Mouse (Mus musculus): ENCODE measurements at regions not wholly inside any gene's neighbourhood (a gene's known extent, or its start where the extent isn't known, plus 50 kb on each side); places are given as distances from the start of the nearest gene placed in this dataset.
"Not testable (repeated sequence)": the region's sequence is repeated elsewhere in the genome, so short reads cannot be mapped to it uniquely, and the experiment has no call there.

- Histone ChIP-seq H3K27ac (no peak overlapping the region), H3K4me3 (no peak overlapping the region), H3K9me3 (replicated peaks) (no peaks in the 10 kb centered on the region), H3K27me3 (no peaks in the 10 kb centered on the region), H3K9ac (no peak overlapping the region), H3K36me3 (ENCODE audit: poor library complexity, severe bottlenecking) (no peaks in the 10 kb centered on the region), H3K4me2 (no peak overlapping the region), H3K4me1 (no peaks in the 10 kb centered on the region)
- WGBS = 86% methylated on average over 5 of the region's 5 CpGs
- ATAC-seq = no peak
These were observed 523.8 kb downstream of the Tpm3-rs7 start for GRCm38 (mm10) chr14:113838237-113838636.

GRCm38 (mm10) chr14:113847836-113848235, 533.4 kb downstream of the Tpm3-rs7 start:
- not testable (repeated sequence) for H3K4me3 ChIP-seq; H3K36me3 ChIP-seq (ENCODE audit: poor library complexity, severe bottlenecking); H3K4me2 ChIP-seq; H3K9me3 ChIP-seq (replicated peaks); H3K9ac ChIP-seq; H3K4me1 ChIP-seq; H3K27ac ChIP-seq; H3K27me3 ChIP-seq; ATAC-seq
- 95% methylated on average over 1 of the region's 1 CpGs for WGBS

- Histone ChIP-seq H3K4me1 (no peaks in the 10 kb centered on the region), H3K9ac (no peak overlapping the region), H3K36me3 (ENCODE audit: poor library complexity, severe bottlenecking) (no peaks in the 10 kb centered on the region), H3K4me2 (no peak overlapping the region), H3K4me3 (no peak overlapping the region), H3K27ac (no peak overlapping the region), H3K9me3 (replicated peaks) (no peaks in the 10 kb centered on the region), H3K27me3 (no peaks in the 10 kb centered on the region)
- ATAC-seq = no peak
- WGBS = 95% methylated on average over 4 of the region's 4 CpGs
These were observed 538.6 kb downstream of the Tpm3-rs7 start for GRCm38 (mm10) chr14:113852988-113853387.

- Histone ChIP-seq H3K9ac (no peak overlapping the region), H3K4me1 (no peaks in the 10 kb centered on the region), H3K4me2 (no peak overlapping the region), H3K27me3 (no peaks in the 10 kb centered on the region), H3K4me3 (no peak overlapping the region), H3K27ac (no peak overlapping the region), H3K36me3 (ENCODE audit: poor library complexity, severe bottlenecking) (no peaks in the 10 kb centered on the region), H3K9me3 (replicated peaks) (no peaks in the 10 kb centered on the region)
- 57% methylated on average over 5 of the region's 5 CpGs for WGBS
- peak; percentile 53; the same call in 1 of the 2 replicates for ATAC-seq
These were observed 553.0 kb downstream of the Tpm3-rs7 start for GRCm38 (mm10) chr14:113867123-113868019.

GRCm38 (mm10) chr14:113883581-113883980, 569.2 kb downstream of the Tpm3-rs7 start:
- Histone ChIP-seq H3K4me1 (no peaks in the 10 kb centered on the region), H3K4me2 (no peak overlapping the region), H3K27me3 (no peaks in the 10 kb centered on the region), H3K9ac (no peak overlapping the region), H3K9me3 (replicated peaks) (no peaks in the 10 kb centered on the region), H3K36me3 (ENCODE audit: poor library complexity, severe bottlenecking) (no peaks in the 10 kb centered on the region), H3K4me3 (no peak overlapping the region), H3K27ac (no peak overlapping the region)
- no peak for ATAC-seq

GRCm38 (mm10) chr14:113886925-113887871, 572.8 kb downstream of the Tpm3-rs7 start:
- WGBS = 75% methylated on average over 6 of the region's 6 CpGs
- H3K27me3 ChIP-seq = no peaks in the 10 kb centered on the region
- no peak overlapping the region for H3K4me3 ChIP-seq
- H3K4me2 ChIP-seq = no peak overlapping the region
- ATAC-seq = peak; percentile 86
- no peaks in the 10 kb centered on the region for H3K9me3 ChIP-seq (replicated peaks)
- H3K36me3 ChIP-seq (ENCODE audit: poor library complexity, severe bottlenecking) = no peaks in the 10 kb centered on the region
- no peak overlapping the region for H3K9ac ChIP-seq
- H3K27ac ChIP-seq = no peak overlapping the region
- no peaks in the 10 kb centered on the region for H3K4me1 ChIP-seq

GRCm38 (mm10) chr14:113930779-113931178, 616.4 kb downstream of the Tpm3-rs7 start:
- H3K27me3 ChIP-seq = no peaks in the 10 kb centered on the region
- WGBS = 24% methylated on average over 1 of the region's 1 CpGs

GRCm38 (mm10) chr14:113933841-113934240, 619.4 kb downstream of the Tpm3-rs7 start:
- WGBS = 91% methylated on average over 4 of the region's 4 CpGs
- ATAC-seq = no peak
- Histone ChIP-seq H3K4me1 (no peaks in the 10 kb centered on the region), H3K9me3 (replicated peaks) (no peaks in the 10 kb centered on the region), H3K36me3 (ENCODE audit: poor library complexity, severe bottlenecking) (no peaks in the 10 kb centered on the region), H3K9ac (no peak overlapping the region), H3K4me2 (no peak overlapping the region), H3K27ac (no peak overlapping the region), H3K4me3 (no peak overlapping the region), H3K27me3 (no peaks in the 10 kb centered on the region)

More at GRCm38 (mm10) chr14:113930779-113931178, 616.4 kb downstream of the Tpm3-rs7 start:
- Histone ChIP-seq H3K9ac (no peak overlapping the region), H3K4me2 (no peak overlapping the region), H3K27ac (no peak overlapping the region), H3K9me3 (replicated peaks) (no peaks in the 10 kb centered on the region), H3K4me1 (no peaks in the 10 kb centered on the region), H3K4me3 (no peak overlapping the region), H3K36me3 (ENCODE audit: poor library complexity, severe bottlenecking) (no peaks in the 10 kb centered on the region)
- ATAC-seq = no peak

Data from forebrain, embryonic 13.5 days (tissue).